ENCODE assay signal across 8 mouse cellular contexts in genomic region chr7:44869697-44870528, GRCm38 (mm10). TPM values are rescaled to one million over a fixed set of nuclear protein-coding genes. Genes with fewer than 3 reads are reported as not detected.
DNase-seq lines count a peak whose midpoint lies in the region; ATAC-seq and TF ChIP-seq lines count a peak whose summit lies in the region.

Gene Ptov1, minus strand, starts transcription at chr7:44869788.

- H3K4me2 ChIP-seq in forebrain, embryonic 16.5 days (ENCODE audit: low read length), result peak within 1 kb of the TSS; percentile 95
- H3K4me2 ChIP-seq in lung, embryonic 14.5 days, result peak within 1 kb of the TSS; percentile 68

- 8% methylated on average over 28 of the region's 29 CpGs for WGBS in forebrain, embryonic 16.5 days
- 4% methylated on average over 29 of the region's 29 CpGs for WGBS in lung, embryonic 14.5 days
- WGBS in olfactory bulb, adult 2 months, result 4% methylated on average over 29 of the region's 29 CpGs
- WGBS in thymus, adult 2 months, result 8% methylated on average over 29 of the region's 29 CpGs

- no peaks in the 10 kb centered on the region for H3K9me3 ChIP-seq in G1E (replicated peaks)
- H3K9me3 ChIP-seq in forebrain, embryonic 16.5 days (ENCODE audit: control insufficient read depth, low read length), result no peaks in the 10 kb centered on the region
- H3K9me3 ChIP-seq in lung, embryonic 14.5 days (ENCODE audit: low read depth, low read length), result no peaks in the 10 kb centered on the region

- H3K36me3 ChIP-seq in G1E (replicated peaks), result peaks cover 31% of the 10 kb centered on the region
- peaks cover 6% of the 10 kb centered on the region; the same call in 1 of the 2 replicates for H3K36me3 ChIP-seq in forebrain, embryonic 16.5 days (ENCODE audit: control insufficient read depth, insufficient read depth)
- peaks cover 17% of the 10 kb centered on the region for H3K36me3 ChIP-seq in lung, embryonic 14.5 days (ENCODE audit: insufficient read depth)
- no peaks in the 10 kb centered on the region for H3K36me3 ChIP-seq in thymus, adult 2 months (ENCODE audit: control insufficient read depth, insufficient read depth, low read length)

- H3K4me3 ChIP-seq in G1E (ENCODE audit: low read depth, low read length), result peak within 1 kb of the TSS; percentile 88
- peak within 1 kb of the TSS; percentile 91 for H3K4me3 ChIP-seq in forebrain, embryonic 16.5 days (replicated peaks; ENCODE audit: low read length)
- H3K4me3 ChIP-seq in layer of hippocampus, adult 2 months, result peak within 1 kb of the TSS; percentile 75
- H3K4me3 ChIP-seq in lung, embryonic 14.5 days (ENCODE audit: low read depth, low read length), result peak within 1 kb of the TSS; percentile 99
- peak within 1 kb of the TSS; percentile 83 for H3K4me3 ChIP-seq in olfactory bulb, adult 2 months (ENCODE audit: insufficient read depth, low read depth, low read length)
- peak within 1 kb of the TSS; percentile 84 for H3K4me3 ChIP-seq in thymus, adult 2 months (ENCODE audit: control insufficient read depth, insufficient read depth, low read length)

- peak within 1 kb of the TSS; percentile 100 for H3K27ac ChIP-seq in forebrain, embryonic 16.5 days (ENCODE audit: low read length)
- peak within 1 kb of the TSS; percentile 99 for H3K27ac ChIP-seq in layer of hippocampus, adult 2 months
- H3K27ac ChIP-seq in lung, embryonic 14.5 days (ENCODE audit: low read depth), result peak within 1 kb of the TSS; percentile 100
- peak within 1 kb of the TSS; percentile 93 for H3K27ac ChIP-seq in olfactory bulb, adult 2 months (ENCODE audit: insufficient read depth, low read depth, low read length)
- H3K27ac ChIP-seq in thymus, adult 2 months (ENCODE audit: control insufficient read depth, insufficient read depth, low read length), result peak within 1 kb of the TSS; percentile 41

- H3K27me3 ChIP-seq in G1E (ENCODE audit: insufficient read depth, low read length), result no peaks in the 10 kb centered on the region
- H3K27me3 ChIP-seq in forebrain, embryonic 16.5 days (replicated peaks; ENCODE audit: control insufficient read depth, insufficient read depth, low read length), result no peaks in the 10 kb centered on the region
- H3K27me3 ChIP-seq in lung, embryonic 14.5 days (ENCODE audit: insufficient read depth, low read length), result no peaks in the 10 kb centered on the region
- no peaks in the 10 kb centered on the region for H3K27me3 ChIP-seq in thymus, adult 2 months (ENCODE audit: control insufficient read depth, insufficient read depth, low read length)

- TF ChIP-seq POLR2A in olfactory bulb, adult 2 months (IDR thresholded peaks at IDR 0.05; ENCODE audit: insufficient read depth, low read depth, low read length), result no peak
- no peak for TF ChIP-seq POLR2A in thymus, adult 2 months (IDR thresholded peaks at IDR 0.05; ENCODE audit: control insufficient read depth, extremely low read depth, insufficient read depth, low read length, poor library complexity)

- intact Hi-C loops in heart, postnatal 36 days (cut with DNase I), result loop anchor here (2.0 kb wide), 1 partner anchor 15 kb away; no protein-coding TSS in a partner anchor

- peaks cover 47% of the 10 kb centered on the region for H3K4me1 ChIP-seq in G1E (ENCODE audit: insufficient read depth, low read depth, low read length)
- H3K4me1 ChIP-seq in forebrain, embryonic 16.5 days (replicated peaks; ENCODE audit: control insufficient read depth, insufficient read depth, low read length), result peaks cover 40% of the 10 kb centered on the region
- peaks cover 27% of the 10 kb centered on the region for H3K4me1 ChIP-seq in lung, embryonic 14.5 days (ENCODE audit: insufficient read depth)
- peaks cover 35% of the 10 kb centered on the region for H3K4me1 ChIP-seq in olfactory bulb, adult 2 months (ENCODE audit: control insufficient read depth, insufficient read depth, low read length)
- H3K4me1 ChIP-seq in thymus, adult 2 months (replicated peaks; ENCODE audit: control insufficient read depth, insufficient read depth, low read length), result peaks cover 18% of the 10 kb centered on the region

- DNase-seq in G1E (ENCODE audit: low spot score), result peak; percentile 70
- DNase-seq in cerebellum, adult 18-20 months, result peak; percentile 90 to 97
- peak; percentile 85 to 90 for DNase-seq in heart, postnatal 36 days
- peak; percentile 93 to 99 for DNase-seq in layer of hippocampus, adult 2 months (ENCODE audit: low spot score in 2 of 2)
- DNase-seq in lung, embryonic 14.5 days, result peak; percentile 95
- DNase-seq in thymus, adult 2 months, result peak; percentile 84

- H3K9ac ChIP-seq in forebrain, embryonic 16.5 days (replicated peaks; ENCODE audit: low read depth, low read length), result peak within 1 kb of the TSS; percentile 99
- peak within 1 kb of the TSS; percentile 99 for H3K9ac ChIP-seq in lung, embryonic 14.5 days

- TF ChIP-seq CTCF in G1E (IDR thresholded peaks at IDR 0.05; ENCODE audit: low read depth, low read length), result no peak
- TF ChIP-seq CTCF in layer of hippocampus, adult 2 months (conservative IDR thresholded peaks at IDR 0.05), result peak; percentile 21; the same call in 1 of the 2 replicates
- no peak for TF ChIP-seq CTCF in lung, embryonic 14.5 days (IDR thresholded peaks at IDR 0.05; ENCODE audit: low read depth)
- TF ChIP-seq CTCF in olfactory bulb, adult 2 months (IDR thresholded peaks at IDR 0.05; ENCODE audit: insufficient read depth, low read depth, low read length), result no peak
- TF ChIP-seq CTCF in thymus, adult 2 months (IDR thresholded peaks at IDR 0.05; ENCODE audit: borderline replicate concordance, control insufficient read depth, extremely low read depth, insufficient read depth, low read length, poor library complexity), result no peak; the same call in 1 of the 2 replicates

- peak; percentile 79 for ATAC-seq in G1E (ENCODE audit: extremely low read depth, insufficient number of reproducible peaks, low FRiP score, poor library complexity, severe bottlenecking)
- ATAC-seq in forebrain, embryonic 16.5 days, result peak; percentile 95
- peak; percentile 92 for ATAC-seq in lung, embryonic 14.5 days (ENCODE audit: insufficient read depth)

RNA-seq across cellular contexts. Expression of gene Ptov1, which starts in this region (rescaled TPM):
- total RNA-seq in G1E (2014; fragmentation: Nextera tagmentation) (65.9 and 75.4 TPM in 2 replicates), G1E (2017) (27.2 and 33.2 TPM in 2 replicates)
- 145 and 150 TPM in 2 replicates for polyA plus RNA-seq in G1E (2012)
- 551 and 582 TPM in 2 replicates for polyA plus RNA-seq in forebrain, embryonic 16.5 days (2015; fragmentation: Nextera tagmentation; extraction: Ambion mirVana)
- total RNA-seq in heart, postnatal 36 days (2021), result 100 to 1,000 TPM; 158 to 183 TPM
- 100 to 1,000 TPM; 321 to 335 TPM for total RNA-seq in layer of hippocampus, adult 2 months (2021)
- 386 and 443 TPM in 2 replicates for polyA plus RNA-seq in lung, embryonic 14.5 days (2014; fragmentation: Nextera tagmentation; extraction: Ambion mirVana)
- not detected in 2 replicates for polyA plus RNA-seq in olfactory bulb, adult 2 months (2012; ENCODE audit: insufficient read depth, insufficient read length, low replicate concordance, missing spikeins)
- polyA plus RNA-seq in thymus, adult 2 months (2012; rRNA removed), result 316 and 338 TPM in 2 replicates

Comparison
In these comparisons a context has a peak if more than half of its experiments do, and no peak if none do; other contexts are left out.
1. Peak in every context shown above with its lines: DNase-seq, ATAC-seq, H3K4me3 ChIP-seq and H3K27ac ChIP-seq.
2. RNA of gene Ptov1 (polyA plus RNA-seq): 551 to 582 TPM in forebrain, embryonic 16.5 days, 386 to 443 TPM in lung, embryonic 14.5 days, 316 to 338 TPM in thymus, adult 2 months and 145 to 150 TPM in G1E; not detected in olfactory bulb, adult 2 months; every median in the first group is over 100 times any median in the second.
3. H3K27ac ChIP-seq: peak in every context shown above with its lines; median percentile 100 in forebrain, embryonic 16.5 days; 100 in lung, embryonic 14.5 days; 99 in layer of hippocampus, adult 2 months; 93 in olfactory bulb, adult 2 months; 41 in thymus, adult 2 months.